Mouse (Mus musculus) heart, postnatal 0 days (tissue): ENCODE results near the gene Akap8l. TPM values are rescaled to one million over a fixed set of nuclear protein-coding genes. Genes with fewer than 3 reads are reported as not detected.

Source experiments
- ATAC-seq: fragments of 200-750 bp; cut with Nextera tagmentation; 2 replicates; pipeline ENCODE4 v1.8.0; 2017; ENCODE audit warnings: low read depth, moderate number of reproducible peaks, moderate library complexity; ENCODE audit not compliant: insufficient read depth
- DNase-seq: peaks from one replicate; pipeline ENCODE4 v3.0.0-alpha.2; 2016; ENCODE audit warnings: low spot score
- H3K27ac ChIP-seq: fragments of 300-500 bp; sonication (generic); 2 replicates; pipeline ENCODE4 v1.5.1; 2014; ENCODE audit warnings: low read depth, mild to moderate bottlenecking
- H3K27me3 ChIP-seq: fragments of 300-500 bp; sonication (generic); 2 replicates; pipeline ENCODE4 v1.6.1; 2014; ENCODE audit warnings: low read length, mixed read lengths; ENCODE audit not compliant: control insufficient read depth, insufficient read depth
- H3K36me3 ChIP-seq: fragments of 300-500 bp; sonication (generic); replicated peaks from 2 replicates; pipeline ENCODE4 v1.6.1; 2014; ENCODE audit warnings: low read length, mixed read lengths; ENCODE audit not compliant: control insufficient read depth, insufficient read depth
- H3K4me1 ChIP-seq: fragments of 300-500 bp; sonication (generic); 2 replicates; pipeline ENCODE4 v1.6.1; 2014; ENCODE audit warnings: antibody characterized with exemption; ENCODE audit not compliant: control insufficient read depth, insufficient read depth
- H3K4me2 ChIP-seq: fragments of 300-500 bp; sonication (generic); 2 replicates; pipeline ENCODE4 v1.6.1; 2014; ENCODE audit warnings: low read depth, mild to moderate bottlenecking, low read length, moderate library complexity
- H3K4me3 ChIP-seq: fragments of 300-500 bp; sonication (generic); 2 replicates; pipeline ENCODE4 v1.5.1; 2014; ENCODE audit warnings: low read depth, low read length
- H3K9ac ChIP-seq: fragments of 300-500 bp; sonication (generic); replicated peaks from 2 replicates; pipeline ENCODE4 v1.6.1; 2014; ENCODE audit warnings: low read depth, low read length, mixed read lengths
- H3K9me3 ChIP-seq: fragments of 300-500 bp; sonication (generic); replicated peaks from 2 replicates; pipeline ENCODE4 v1.6.1; 2016; ENCODE audit warnings: low read length; ENCODE audit not compliant: control insufficient read depth
- CTCF ChIP-seq: IDR thresholded peaks from 2 replicates; pipeline ENCODE4 v1.5.1; 2016; ENCODE audit warnings: antibody characterized with exemption, control low read depth, low read depth
- EP300 ChIP-seq: IDR thresholded peaks from 2 replicates; pipeline ENCODE4 v1.6.1; 2016; ENCODE audit warnings: antibody characterized with exemption, low read depth
- WGBS: fragments of 180-500 bp; shearing (Covaris S2); extraction: QIAGEN DNeasy Blood & Tissue Kit; methylation state at CpG from one replicate; pipeline ENCODE4 v1.1.7; 2014; 5-methylcytosine and 5-hydroxymethylcytosine counted together
- polyA plus RNA-seq: library from polyadenylated mRNA; unstranded; fragments of >200 nt; fragmentation: Nextera tagmentation; extraction: Ambion mirVana; gene quantifications from 2 replicates; pipeline ENCODE4 v1.2.1, GENCODE M21; 2015
- total RNA-seq: library from RNA; depleted of rRNA; stranded (reverse); fragments of >200 nt; gene quantifications from 2 replicates; pipeline ENCODE4 v1.2.3, GENCODE M21; 2014; ENCODE audit warnings: low replicate concordance

Akap8l gene
- total and polyA plus RNA-seq, 2 experiments from 2014 or later, result 66.4 to 80.6 TPM

GRCm38 (mm10) chr17:32327501-32327900 lies 22.9 kb downstream of the Akap8l start:
- H3K9ac ChIP-seq, result no peak overlapping the region
- H3K27ac ChIP-seq, result no peak overlapping the region
- ATAC-seq, result no peak
- no peak overlapping the region for H3K4me2 ChIP-seq
- H3K36me3 ChIP-seq, result peaks cover 64% of the 10 kb centered on the region
- no peak overlapping the region for H3K4me3 ChIP-seq
- no peaks in the 10 kb centered on the region for H3K9me3 ChIP-seq
- no peak for DNase-seq
- H3K27me3 ChIP-seq, result no peaks in the 10 kb centered on the region
- H3K4me1 ChIP-seq, result peaks cover under 1% of the 10 kb centered on the region; the same call in 1 of the 2 replicates
- TF ChIP-seq CTCF, result no peak
- TF ChIP-seq EP300, result no peak

- no peak overlapping the region for H3K4me3 ChIP-seq
- no peak overlapping the region; the same call in 1 of the 2 replicates for H3K27ac ChIP-seq
- H3K27me3 ChIP-seq, result no peaks in the 10 kb centered on the region
- H3K9me3 ChIP-seq, result no peaks in the 10 kb centered on the region
- H3K4me2 ChIP-seq, result no peak overlapping the region
- WGBS, result 86% methylated on average over 1 of the region's 1 CpGs
- TF ChIP-seq EP300 (no peak), CTCF (no peak)
- H3K9ac ChIP-seq, result no peak overlapping the region
- peaks cover 44% of the 10 kb centered on the region for H3K36me3 ChIP-seq
- DNase-seq, result no peak
- ATAC-seq, result no peak
- H3K4me1 ChIP-seq, result peaks cover 20% of the 10 kb centered on the region
Measured at GRCm38 (mm10) chr17:32322809-32323208, 27.6 kb downstream of the Akap8l start.

GRCm38 (mm10) chr17:32321836-32322235 lies 28.6 kb downstream of the Akap8l start:
- DNase-seq (no peak), ATAC-seq (no peak)
- Histone ChIP-seq H3K27ac (peak overlapping the region; percentile 95), H3K4me2 (peak overlapping the region; percentile 92), H3K9ac (peak overlapping the region; percentile 68), H3K4me3 (peak overlapping the region; percentile 78), H3K36me3 (peaks cover 45% of the 10 kb centered on the region), H3K9me3 (no peaks in the 10 kb centered on the region), H3K27me3 (no peaks in the 10 kb centered on the region), H3K4me1 (peaks cover 20% of the 10 kb centered on the region)
- TF ChIP-seq EP300 (no peak), CTCF (no peak)
- 11% methylated on average over 6 of the region's 6 CpGs for WGBS

DNA sequence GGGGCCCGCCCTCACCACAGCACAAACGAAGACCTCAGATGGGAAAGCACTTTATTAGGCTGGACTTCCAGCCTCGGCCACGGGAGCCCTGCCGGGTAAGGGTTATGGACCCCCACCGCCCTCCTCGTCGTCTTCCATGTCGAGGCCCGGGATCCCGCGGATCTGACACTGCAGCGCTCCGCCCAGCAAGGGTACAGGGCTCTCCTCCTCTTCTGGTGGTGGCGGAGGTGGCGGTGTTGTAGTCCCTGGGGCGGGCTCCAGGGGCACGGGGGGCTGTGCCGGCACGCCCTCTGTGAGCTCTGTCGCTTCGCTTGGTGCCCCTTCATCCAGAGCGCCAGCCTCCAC lies 29.0 kb downstream of the Akap8l start:
- DNase-seq (no peak), ATAC-seq (peak; percentile 59)
- H3K9ac ChIP-seq, result peak overlapping the region; percentile 68

DNA sequence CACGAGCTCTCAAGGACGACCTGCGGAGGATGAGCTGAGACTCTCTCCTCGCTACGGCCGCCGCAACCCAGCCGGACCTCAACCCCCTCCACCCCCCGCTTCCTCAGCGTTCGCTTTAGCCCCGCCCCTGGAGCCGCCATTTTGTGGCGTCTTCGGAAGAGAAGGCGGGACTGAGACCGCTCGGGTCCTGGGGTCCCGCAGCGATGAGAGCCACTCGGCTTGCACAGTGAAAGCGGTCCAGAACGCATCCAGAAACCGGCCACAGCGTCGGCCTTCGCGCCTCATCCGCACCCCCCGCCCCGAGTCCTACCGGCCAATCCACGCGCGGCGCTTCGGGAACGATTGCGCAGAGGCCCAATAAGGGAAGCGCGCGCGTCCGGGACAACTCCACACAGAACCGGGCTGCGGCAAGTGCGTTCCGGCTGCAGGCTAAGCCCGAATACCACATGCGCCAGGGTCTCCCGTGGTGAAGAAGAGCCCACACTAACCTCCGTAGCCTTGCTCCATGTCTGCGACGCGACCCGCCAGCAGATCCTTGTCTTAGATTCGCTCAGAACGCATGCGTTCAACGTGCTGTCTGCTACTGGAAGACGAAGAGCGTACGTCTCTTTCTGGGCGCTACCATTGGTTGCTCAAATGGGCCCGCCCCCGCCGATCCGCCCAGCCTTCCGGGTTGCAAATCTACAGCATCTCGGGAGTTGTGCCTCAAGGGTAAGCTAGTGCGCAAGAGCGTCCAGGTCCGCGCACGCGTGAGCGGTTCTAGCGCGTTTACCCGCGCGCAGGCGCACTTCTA lies 29.6 kb downstream of the Akap8l start, which contains the start of gene Akap8:
TSS of gene Akap8 (minus strand) at position 642 of the 793 bp plus-strand sequence.
- peak within 1 kb of the TSS; percentile 78 for H3K4me3 ChIP-seq
- under 1% methylated on average over 82 of the region's 83 CpGs for WGBS
- H3K9me3 ChIP-seq, result no peaks in the 10 kb centered on the region
- no peaks in the 10 kb centered on the region for H3K27me3 ChIP-seq
- H3K27ac ChIP-seq, result peak within 1 kb of the TSS; percentile 95
- H3K36me3 ChIP-seq, result peaks cover 45% of the 10 kb centered on the region
- ATAC-seq (peak; percentile 96), DNase-seq (peak; percentile 98)
- TF ChIP-seq CTCF (no peak), EP300 (0 out of 2 replicates have a peak, but pooled peaks have one; percentile 32)
- H3K4me2 ChIP-seq, result peak within 1 kb of the TSS; percentile 92
- peak within 1 kb of the TSS; percentile 68 for H3K9ac ChIP-seq
- H3K4me1 ChIP-seq, result peaks cover 20% of the 10 kb centered on the region

More for the DNA sequence above, 29.0 kb downstream of the Akap8l start:
- 0% methylated on average over 22 of the region's 23 CpGs for WGBS
- Histone ChIP-seq H3K4me1 (peaks cover 20% of the 10 kb centered on the region), H3K27me3 (no peaks in the 10 kb centered on the region), H3K4me3 (peak overlapping the region; percentile 78), H3K27ac (peak overlapping the region; percentile 95), H3K36me3 (peaks cover 45% of the 10 kb centered on the region), H3K4me2 (peak overlapping the region; percentile 92), H3K9me3 (no peaks in the 10 kb centered on the region)
- TF ChIP-seq CTCF (no peak), EP300 (0 out of 2 replicates have a peak, but pooled peaks have one; percentile 10)
